Comparison of ENCODE assay signal across 25 mouse cellular contexts in the genomic region with DNA sequence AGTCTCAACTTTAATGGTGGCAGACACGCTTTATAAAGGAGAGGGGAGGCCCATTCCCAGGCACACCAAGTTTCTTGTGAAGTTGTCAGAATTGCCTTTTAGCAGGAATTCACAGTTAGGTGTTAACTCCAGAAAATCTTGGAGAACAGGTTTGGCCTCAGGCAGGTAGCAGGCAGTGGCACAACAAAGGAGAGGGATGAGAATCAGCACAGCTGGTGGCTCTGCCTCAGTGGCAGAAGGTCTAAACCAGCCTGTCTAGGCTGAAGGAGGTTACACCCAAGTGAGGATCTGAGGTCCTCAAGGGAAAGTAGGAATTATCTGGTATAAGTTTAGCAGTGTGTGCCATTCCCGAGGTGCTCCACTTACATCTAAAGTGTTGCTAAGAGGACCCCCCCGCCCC.
"Had no signal": no experiment of that assay in that cellular context is flagged by ENCODE, and none has a peak within 500 bp of the region (broad histone marks: within the 10 kb centered on the region; RNA-seq: fewer than 3 reads in every experiment).

No protein-coding gene starts in this region.

- H3K9me3 ChIP-seq: embryonic facial prominence, embryonic 10.5 days; embryonic facial prominence, embryonic 12.5 days; embryonic facial prominence, embryonic 13.5 days; embryonic facial prominence, embryonic 15.5 days; forebrain, embryonic 10.5 days; forebrain, embryonic 12.5 days; forebrain, embryonic 13.5 days; forebrain, embryonic 15.5 days; heart, embryonic 10.5 days; heart, embryonic 12.5 days had no signal

- H3K27ac ChIP-seq: embryonic facial prominence, embryonic 10.5 days; embryonic facial prominence, embryonic 12.5 days; embryonic facial prominence, embryonic 13.5 days; embryonic facial prominence, embryonic 15.5 days; forebrain, embryonic 10.5 days; forebrain, embryonic 12.5 days; forebrain, embryonic 13.5 days; forebrain, embryonic 15.5 days; gastrocnemius, adult 2 months; heart, adult 2 months; heart, embryonic 10.5 days had no signal

- H3K4me1 ChIP-seq: embryonic facial prominence, embryonic 10.5 days; embryonic facial prominence, embryonic 12.5 days; embryonic facial prominence, embryonic 13.5 days; embryonic facial prominence, embryonic 15.5 days; forebrain, embryonic 12.5 days; forebrain, embryonic 13.5 days; forebrain, embryonic 15.5 days; heart, embryonic 10.5 days; heart, embryonic 12.5 days had no signal

- H3K9ac ChIP-seq: embryonic facial prominence, embryonic 12.5 days; embryonic facial prominence, embryonic 13.5 days; embryonic facial prominence, embryonic 15.5 days; forebrain, embryonic 12.5 days; forebrain, embryonic 13.5 days; forebrain, embryonic 15.5 days; forebrain, postnatal 0 days; heart, embryonic 12.5 days had no signal

- H3K36me3 ChIP-seq: embryonic facial prominence, embryonic 10.5 days; embryonic facial prominence, embryonic 12.5 days; embryonic facial prominence, embryonic 13.5 days; embryonic facial prominence, embryonic 15.5 days; forebrain, embryonic 10.5 days; forebrain, embryonic 12.5 days; forebrain, embryonic 15.5 days; heart, embryonic 10.5 days; heart, embryonic 12.5 days had no signal

- H3K27me3 ChIP-seq: embryonic facial prominence, embryonic 12.5 days; embryonic facial prominence, embryonic 13.5 days; embryonic facial prominence, embryonic 15.5 days; forebrain, embryonic 12.5 days; forebrain, embryonic 13.5 days; forebrain, embryonic 15.5 days; heart, embryonic 12.5 days had no signal

- DNase-seq: cerebellum, postnatal 10 days; cerebellum, postnatal 14 days; cerebellum, postnatal 25 days; cerebellum, postnatal 36 days; embryo, embryonic 11 days; forebrain, postnatal 0 days; gastrocnemius, adult 2 months; gastrocnemius, postnatal 10 days; gastrocnemius, postnatal 14 days; gastrocnemius, postnatal 25 days; gastrocnemius, postnatal 36 days; heart, adult 11 months; heart, adult 18-20 months; heart, adult 2 months had no signal

- H3K4me3 ChIP-seq: embryonic facial prominence, embryonic 10.5 days; embryonic facial prominence, embryonic 12.5 days; embryonic facial prominence, embryonic 13.5 days; embryonic facial prominence, embryonic 15.5 days; erythroblast, embryonic 14.5 days; forebrain, embryonic 10.5 days; forebrain, embryonic 12.5 days; forebrain, embryonic 13.5 days; forebrain, embryonic 15.5 days; gastrocnemius, adult 2 months; heart, adult 2 months; heart, embryonic 10.5 days; heart, embryonic 12.5 days had no signal
